Mouse (Mus musculus) T-helper 2 cell (primary cell): ENCODE measurements around the gene Mgmt.

Experiments used
- in situ Hi-C: fragments of 300-600 bp; cut with MboI, MseI; formaldehyde crosslinking; loops from one replicate; pipeline ENCODE4 v1.15.1; 2025; ENCODE audit warnings: high pct_unique_total_duplicates

The Mgmt gene

GRCm38 (mm10) chr7:137001215-137001614 is 106.8 kb downstream of the Mgmt start:
- in situ Hi-C loops = no loop called here

- in situ Hi-C loops = no loop called here
These were observed 107.4 kb downstream of the Mgmt start for GRCm38 (mm10) chr7:137001783-137002182.

- in situ Hi-C loops = no loop called here
These were observed 108.0 kb downstream of the Mgmt start for GRCm38 (mm10) chr7:137002431-137002830.

- in situ Hi-C loops = no loop called here
These were observed 110.9 kb downstream of the Mgmt start for GRCm38 (mm10) chr7:137005293-137005692.

- in situ Hi-C loops = no loop called here
These were observed 113.9 kb downstream of the Mgmt start for GRCm38 (mm10) chr7:137008321-137008720.

- in situ Hi-C loops = no loop called here
These were observed 115.4 kb downstream of the Mgmt start for GRCm38 (mm10) chr7:137009732-137010275.

- in situ Hi-C loops = no loop called here
These were observed 116.0 kb downstream of the Mgmt start for GRCm38 (mm10) chr7:137010451-137010850.

- in situ Hi-C loops = no loop called here
These were observed 118.3 kb downstream of the Mgmt start for GRCm38 (mm10) chr7:137012687-137013086.

GRCm38 (mm10) chr7:137013433-137013832 is 119.0 kb downstream of the Mgmt start:
- in situ Hi-C loops = no loop called here

- in situ Hi-C loops = no loop called here
These were observed 124.2 kb downstream of the Mgmt start for GRCm38 (mm10) chr7:137018614-137019013.

- in situ Hi-C loops = no loop called here
These were observed 125.8 kb downstream of the Mgmt start for GRCm38 (mm10) chr7:137020195-137020594.

GRCm38 (mm10) chr7:137030789-137031188 is 136.4 kb downstream of the Mgmt start:
- in situ Hi-C loops = no loop called here

GRCm38 (mm10) chr7:137033177-137033576 is 138.8 kb downstream of the Mgmt start:
- in situ Hi-C loops = no loop called here

GRCm38 (mm10) chr7:137034986-137035385 is 140.6 kb downstream of the Mgmt start:
- in situ Hi-C loops = no loop called here

GRCm38 (mm10) chr7:137035916-137036315 is 141.5 kb downstream of the Mgmt start:
- in situ Hi-C loops = no loop called here

- in situ Hi-C loops = no loop called here
These were observed 143.1 kb downstream of the Mgmt start for GRCm38 (mm10) chr7:137037471-137037870.

GRCm38 (mm10) chr7:137037872-137038271 is 143.5 kb downstream of the Mgmt start:
- in situ Hi-C loops = no loop called here

- in situ Hi-C loops = no loop called here
These were observed 144.0 kb downstream of the Mgmt start for GRCm38 (mm10) chr7:137038311-137038945.

- in situ Hi-C loops = no loop called here
These were observed 144.5 kb downstream of the Mgmt start for GRCm38 (mm10) chr7:137038946-137039320.

GRCm38 (mm10) chr7:137040646-137041045 is 146.2 kb downstream of the Mgmt start:
- in situ Hi-C loops = no loop called here

GRCm38 (mm10) chr7:137046891-137047290 is 152.5 kb downstream of the Mgmt start:
- in situ Hi-C loops = no loop called here

- in situ Hi-C loops = no loop called here
These were observed 153.9 kb downstream of the Mgmt start for GRCm38 (mm10) chr7:137048086-137048922.

- in situ Hi-C loops = no loop called here
These were observed 159.9 kb downstream of the Mgmt start for GRCm38 (mm10) chr7:137054343-137054742.
